Mouse (Mus musculus): ENCODE data around the gene Dnm3. TPM values are rescaled to one million over a fixed set of nuclear protein-coding genes. Genes with fewer than 3 reads are reported as not detected.
A peak's percentile ranks its signal among the peaks of the same experiment; 100 is the strongest.

Dnm3 gene
- polyA plus RNA-seq, 1 experiment from 2014 or later, result 27.7 TPM

- Histone ChIP-seq H3K9ac (0 out of 2 replicates have a peak overlapping the region, but pooled peaks have one; percentile 7), H3K4me3 (no peak overlapping the region), H3K27ac (peak overlapping the region; percentile 83), H3K9me3 (no peaks in the 10 kb centered on the region), H3K4me2 (no peak overlapping the region), H3K36me3 (no peaks in the 10 kb centered on the region), H3K4me1 (peaks cover 37% of the 10 kb centered on the region), H3K27me3 (no peaks in the 10 kb centered on the region)
- 57% methylated on average over 7 of the region's 7 CpGs for WGBS
- ATAC-seq (ENCODE audit: insufficient number of reproducible peaks, insufficient read depth, low FRiP score, low TSS enrichment, low read depth), result no peak
These were observed 313.9 kb downstream of the Dnm3 start for GRCm38 (mm10) chr1:162163687-162164484.

- ATAC-seq (ENCODE audit: insufficient number of reproducible peaks, insufficient read depth, low FRiP score, low TSS enrichment, low read depth), result peak; percentile 56; the same call in 1 of the 2 replicates
- WGBS, result 59% methylated on average over 7 of the region's 7 CpGs
- no peak overlapping the region for H3K4me2 ChIP-seq
These were observed 315.2 kb downstream of the Dnm3 start for GRCm38 (mm10) chr1:162162677-162163076.

GRCm38 (mm10) chr1:162162249-162162648, 315.6 kb downstream of the Dnm3 start:
- Histone ChIP-seq H3K27ac (peak overlapping the region; percentile 72), H3K4me1 (peaks cover 51% of the 10 kb centered on the region), H3K27me3 (no peaks in the 10 kb centered on the region), H3K4me3 (no peak overlapping the region), H3K36me3 (no peaks in the 10 kb centered on the region), H3K4me2 (no peak overlapping the region), H3K9me3 (no peaks in the 10 kb centered on the region), H3K9ac (no peak overlapping the region)
- ATAC-seq (ENCODE audit: insufficient number of reproducible peaks, insufficient read depth, low FRiP score, low TSS enrichment, low read depth), result no peak
- WGBS, result 52% methylated on average over 5 of the region's 5 CpGs

More at GRCm38 (mm10) chr1:162162677-162163076, 315.2 kb downstream of the Dnm3 start:
- no peaks in the 10 kb centered on the region for H3K9me3 ChIP-seq
- peaks cover 47% of the 10 kb centered on the region for H3K4me1 ChIP-seq
- peak overlapping the region; percentile 72 for H3K27ac ChIP-seq
- H3K9ac ChIP-seq, result no peak overlapping the region
- no peak overlapping the region for H3K4me3 ChIP-seq
- no peaks in the 10 kb centered on the region for H3K36me3 ChIP-seq
- no peaks in the 10 kb centered on the region for H3K27me3 ChIP-seq

GRCm38 (mm10) chr1:162160718-162161117, 317.1 kb downstream of the Dnm3 start:
- Histone ChIP-seq H3K4me1 (peaks cover 56% of the 10 kb centered on the region), H3K4me2 (no peak overlapping the region), H3K4me3 (no peak overlapping the region), H3K36me3 (no peaks in the 10 kb centered on the region), H3K9ac (no peak overlapping the region), H3K9me3 (no peaks in the 10 kb centered on the region), H3K27me3 (no peaks in the 10 kb centered on the region), H3K27ac (0 out of 2 replicates have a peak overlapping the region, but pooled peaks have one; percentile 48)
- WGBS, result 18% methylated on average over 1 of the region's 1 CpGs
- ATAC-seq (ENCODE audit: insufficient number of reproducible peaks, insufficient read depth, low FRiP score, low TSS enrichment, low read depth), result no peak

DNA sequence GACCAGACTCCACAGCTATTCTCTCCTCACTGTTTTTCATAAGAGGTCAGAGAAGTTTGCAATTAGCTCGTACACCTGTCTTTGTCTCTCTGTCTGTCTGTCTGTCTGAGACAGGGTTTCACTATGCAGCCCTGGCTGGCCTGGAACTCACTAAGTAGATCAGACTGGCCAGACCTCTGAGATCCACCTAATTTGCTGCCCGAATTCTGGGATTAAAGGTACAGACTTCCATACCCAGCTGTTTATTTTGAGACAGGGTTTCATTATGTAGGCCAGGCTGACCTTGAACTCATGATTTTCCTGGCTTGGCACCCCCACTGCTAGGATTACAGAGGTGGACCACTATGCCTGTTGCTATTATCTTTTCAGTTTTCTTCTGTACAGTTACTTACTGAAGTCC, 319.3 kb downstream of the Dnm3 start:
- Histone ChIP-seq H3K27me3 (no peaks in the 10 kb centered on the region), H3K4me1 (peaks cover 41% of the 10 kb centered on the region), H3K27ac (peak overlapping the region; percentile 73; the same call in 1 of the 2 replicates), H3K9me3 (no peaks in the 10 kb centered on the region), H3K36me3 (no peaks in the 10 kb centered on the region), H3K4me3 (no peak overlapping the region), H3K4me2 (no peak overlapping the region), H3K9ac (no peak overlapping the region)
- no peak for ATAC-seq (ENCODE audit: insufficient number of reproducible peaks, insufficient read depth, low FRiP score, low TSS enrichment, low read depth)
- WGBS, result 64% methylated on average over 2 of the region's 2 CpGs

- Histone ChIP-seq H3K36me3 (no peaks in the 10 kb centered on the region), H3K4me1 (peaks cover 37% of the 10 kb centered on the region), H3K4me2 (no peak overlapping the region), H3K9ac (no peak overlapping the region), H3K4me3 (no peak overlapping the region), H3K27me3 (no peaks in the 10 kb centered on the region), H3K9me3 (no peaks in the 10 kb centered on the region), H3K27ac (peak overlapping the region; percentile 73)
- no peak for ATAC-seq (ENCODE audit: insufficient number of reproducible peaks, insufficient read depth, low FRiP score, low TSS enrichment, low read depth)
- WGBS, result 47% methylated on average over 5 of the region's 5 CpGs
These were observed 320.2 kb downstream of the Dnm3 start for GRCm38 (mm10) chr1:162157659-162158058.

- Histone ChIP-seq H3K4me1 (peaks cover 33% of the 10 kb centered on the region), H3K4me3 (no peak overlapping the region), H3K27me3 (no peaks in the 10 kb centered on the region), H3K27ac (peak overlapping the region; percentile 73), H3K4me2 (no peak overlapping the region), H3K9me3 (no peaks in the 10 kb centered on the region), H3K9ac (no peak overlapping the region), H3K36me3 (no peaks in the 10 kb centered on the region)
- no peak for ATAC-seq (ENCODE audit: insufficient number of reproducible peaks, insufficient read depth, low FRiP score, low TSS enrichment, low read depth)
- WGBS, result 74% methylated on average over 5 of the region's 5 CpGs
These were observed 321.0 kb downstream of the Dnm3 start for GRCm38 (mm10) chr1:162156873-162157272.

DNA sequence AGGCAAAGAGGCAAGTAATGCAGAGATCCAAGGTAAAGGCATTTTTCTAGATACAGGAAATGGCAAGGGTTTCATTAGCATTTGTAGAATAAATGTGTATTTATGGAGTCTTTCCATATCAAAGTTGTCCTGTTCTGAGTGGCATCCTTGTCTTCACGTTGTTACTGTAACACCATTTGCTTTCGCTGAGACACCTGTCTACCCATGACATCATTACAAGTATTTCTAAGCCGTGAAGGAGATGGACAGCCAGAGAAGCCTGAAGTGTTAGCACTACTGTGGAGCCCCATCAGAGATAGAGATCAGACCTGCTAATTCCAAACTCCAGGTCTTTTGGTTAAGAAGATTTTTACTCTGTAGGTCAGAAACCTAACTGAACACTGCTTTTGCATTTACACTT, 322.3 kb downstream of the Dnm3 start:
- Histone ChIP-seq H3K27me3 (no peaks in the 10 kb centered on the region), H3K9me3 (no peaks in the 10 kb centered on the region)

DNA sequence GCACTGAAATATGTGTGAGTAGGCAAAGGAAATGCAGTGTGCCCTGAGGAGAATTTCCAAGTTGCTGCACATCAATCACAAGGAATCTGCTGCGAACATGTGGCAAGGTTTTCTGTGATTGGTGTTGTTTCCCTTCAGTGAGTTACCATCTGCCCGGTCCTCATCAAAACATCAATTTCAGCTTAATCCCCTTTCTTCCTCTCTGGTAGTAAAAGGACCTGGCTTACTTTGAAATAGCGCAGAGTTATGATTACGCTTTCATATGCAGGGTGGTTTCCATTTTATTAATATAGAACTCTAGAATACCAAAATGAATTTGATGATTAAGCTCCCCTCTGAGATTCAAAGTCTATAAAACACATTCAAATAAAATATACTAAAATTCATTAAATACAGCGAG, 324.7 kb downstream of the Dnm3 start:
- H3K4me2 ChIP-seq, result no peak overlapping the region
- H3K9me3 ChIP-seq, result no peaks in the 10 kb centered on the region
- H3K9ac ChIP-seq, result no peak overlapping the region
- H3K27ac ChIP-seq, result peak overlapping the region; percentile 85
- H3K4me3 ChIP-seq, result no peak overlapping the region
- H3K36me3 ChIP-seq, result no peaks in the 10 kb centered on the region
- no peaks in the 10 kb centered on the region for H3K27me3 ChIP-seq
- ATAC-seq (ENCODE audit: insufficient number of reproducible peaks, insufficient read depth, low FRiP score, low TSS enrichment, low read depth), result no peak
- 43% methylated on average over 5 of the region's 5 CpGs for WGBS
- H3K4me1 ChIP-seq, result peaks cover 26% of the 10 kb centered on the region

More for the DNA sequence above, 322.3 kb downstream of the Dnm3 start:
- Histone ChIP-seq H3K27ac (no peak overlapping the region), H3K9ac (no peak overlapping the region), H3K4me1 (peaks cover 27% of the 10 kb centered on the region), H3K4me2 (no peak overlapping the region), H3K4me3 (no peak overlapping the region), H3K36me3 (no peaks in the 10 kb centered on the region)
- WGBS, result 88% methylated on average over 3 of the region's 3 CpGs
- no peak for ATAC-seq (ENCODE audit: insufficient number of reproducible peaks, insufficient read depth, low FRiP score, low TSS enrichment, low read depth)

DNA sequence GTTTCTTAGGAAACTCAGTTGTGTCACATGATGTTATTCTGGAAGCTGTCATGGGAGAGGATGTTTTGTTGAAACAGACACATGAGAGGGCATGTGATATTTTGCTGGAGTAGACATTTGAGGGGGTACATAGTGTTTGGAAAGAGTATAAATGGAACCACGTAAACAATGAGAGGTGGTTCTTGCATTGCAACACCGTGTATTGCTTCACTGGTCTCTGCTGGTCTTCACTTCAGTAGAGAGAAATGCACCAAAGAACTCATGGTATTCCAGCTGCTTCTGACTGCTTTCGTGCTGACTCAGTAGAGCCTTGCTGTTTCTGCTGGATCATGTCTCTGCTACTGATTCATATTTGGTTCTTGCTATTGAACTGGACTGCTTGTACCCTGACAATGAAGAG, 328.1 kb downstream of the Dnm3 start:
- H3K36me3 ChIP-seq, result no peaks in the 10 kb centered on the region
- 87% methylated on average over 3 of the region's 3 CpGs for WGBS
- H3K9me3 ChIP-seq, result no peaks in the 10 kb centered on the region
- H3K4me2 ChIP-seq, result no peak overlapping the region
- H3K27ac ChIP-seq, result no peak overlapping the region
- no peak overlapping the region for H3K9ac ChIP-seq
- H3K27me3 ChIP-seq, result no peaks in the 10 kb centered on the region
- no peak for ATAC-seq (ENCODE audit: insufficient number of reproducible peaks, insufficient read depth, low FRiP score, low TSS enrichment, low read depth)
- H3K4me1 ChIP-seq, result peaks cover 17% of the 10 kb centered on the region
- no peak overlapping the region for H3K4me3 ChIP-seq

DNA sequence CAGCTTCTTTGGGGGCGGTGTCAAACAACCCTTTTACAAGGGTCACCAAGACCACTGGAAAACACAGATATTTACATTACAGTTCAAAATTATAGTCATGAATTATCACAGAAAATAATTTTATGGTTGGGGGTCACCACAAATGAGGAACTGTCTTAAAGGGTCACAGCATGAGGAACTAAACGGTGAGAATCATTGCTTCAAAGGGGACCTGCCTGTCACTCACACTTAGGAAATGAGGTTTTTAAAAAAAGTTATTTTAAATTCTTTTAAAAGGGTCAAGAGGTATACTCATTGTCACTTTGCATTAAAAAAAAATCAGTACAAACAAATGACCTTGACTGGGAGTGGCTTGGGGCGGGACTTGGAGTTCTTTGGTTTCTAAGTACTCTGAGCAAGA, 330.3 kb downstream of the Dnm3 start:
- Histone ChIP-seq H3K4me3 (no peak overlapping the region), H3K9ac (no peak overlapping the region), H3K4me2 (no peak overlapping the region), H3K27me3 (no peaks in the 10 kb centered on the region), H3K27ac (no peak overlapping the region), H3K9me3 (no peaks in the 10 kb centered on the region), H3K36me3 (no peaks in the 10 kb centered on the region), H3K4me1 (peaks cover 24% of the 10 kb centered on the region)
- 84% methylated on average over 3 of the region's 3 CpGs for WGBS
- no peak for ATAC-seq (ENCODE audit: insufficient number of reproducible peaks, insufficient read depth, low FRiP score, low TSS enrichment, low read depth)

- WGBS, result 76% methylated on average over 6 of the region's 6 CpGs
- H3K4me3 ChIP-seq, result no peak overlapping the region
- H3K27me3 ChIP-seq, result no peaks in the 10 kb centered on the region
- no peak overlapping the region for H3K27ac ChIP-seq
- no peak overlapping the region for H3K9ac ChIP-seq
- no peaks in the 10 kb centered on the region for H3K9me3 ChIP-seq
- H3K36me3 ChIP-seq, result no peaks in the 10 kb centered on the region
- peaks cover 21% of the 10 kb centered on the region for H3K4me1 ChIP-seq
- H3K4me2 ChIP-seq, result no peak overlapping the region
- no peak for ATAC-seq (ENCODE audit: insufficient number of reproducible peaks, insufficient read depth, low FRiP score, low TSS enrichment, low read depth)
These were observed 332.1 kb downstream of the Dnm3 start for GRCm38 (mm10) chr1:162145748-162146147.
